Mouse (Mus musculus) heart, embryonic 14.5 days (tissue): ENCODE data around the gene Casz1. TPM values are rescaled to one million over a fixed set of nuclear protein-coding genes. Genes with fewer than 3 reads are reported as not detected.

Experiments
- ATAC-seq: fragments of 200-750 bp; cut with Nextera tagmentation; 2 replicates; pipeline ENCODE4 v1.8.0; 2017; ENCODE audit warnings: low read depth, moderate TSS enrichment; ENCODE audit not compliant: insufficient number of reproducible peaks, insufficient read depth, low FRiP score
- H3K27ac ChIP-seq, 2 experiments: fragments of 200-500 bp in 1 of 2; fragments of 300-500 bp in 1 of 2; sonication (generic) in 1 of 2; replicated peaks in 1 of 2; 2 replicates each; pipeline ENCODE4 v1.5.1; 2012 to 2014; ENCODE audit warnings: low read depth in 2 of 2, low read length in 2 of 2, control low read depth in 1 of 2, mild to moderate bottlenecking in 1 of 2, mixed read lengths in 1 of 2; ENCODE audit not compliant: control insufficient read depth in 1 of 2, insufficient read depth in 1 of 2
- H3K27me3 ChIP-seq: fragments of 300-500 bp; sonication (generic); 2 replicates; pipeline ENCODE4 v1.6.1; 2014; ENCODE audit warnings: mild to moderate bottlenecking, low read length, control low read depth; ENCODE audit not compliant: control insufficient read depth, insufficient read depth
- H3K36me3 ChIP-seq: fragments of 300-500 bp; sonication (generic); 2 replicates; pipeline ENCODE4 v1.6.1; 2014; ENCODE audit warnings: mild to moderate bottlenecking, control low read depth, low read length, mixed read lengths; ENCODE audit not compliant: control insufficient read depth, insufficient read depth
- H3K4me1 ChIP-seq, 2 experiments: fragments of 200-500 bp in 1 of 2; fragments of 300-500 bp in 1 of 2; sonication (generic) in 1 of 2; 2 replicates each; pipeline ENCODE4 v1.6.1; 2012 to 2014; ENCODE audit warnings: low read length in 2 of 2, control low read depth in 1 of 2, mixed read lengths in 1 of 2; ENCODE audit not compliant: control insufficient read depth in 2 of 2, insufficient read depth in 2 of 2
- H3K4me2 ChIP-seq: fragments of 300-500 bp; sonication (generic); 2 replicates; pipeline ENCODE4 v1.6.1; 2014; ENCODE audit warnings: mild to moderate bottlenecking, low read length
- H3K4me3 ChIP-seq, 2 experiments: fragments of 200-500 bp in 1 of 2; fragments of 300-500 bp in 1 of 2; sonication (generic) in 1 of 2; 2 replicates each; pipeline ENCODE4 v1.5.1; 2012 to 2014; ENCODE audit warnings: low read length in 2 of 2, mild to moderate bottlenecking in 2 of 2, control low read depth in 1 of 2, low read depth in 1 of 2, moderate library complexity in 1 of 2; ENCODE audit not compliant: control insufficient read depth in 1 of 2, insufficient read depth in 1 of 2
- H3K9ac ChIP-seq: fragments of 300-500 bp; sonication (generic); 2 replicates; pipeline ENCODE4 v1.6.1; 2014; ENCODE audit warnings: mild to moderate bottlenecking, low read length
- H3K9me3 ChIP-seq: fragments of 300-500 bp; sonication (generic); 2 replicates; pipeline ENCODE4 v1.6.1; 2016; ENCODE audit warnings: low read length, control low read depth; ENCODE audit not compliant: control insufficient read depth
- WGBS: fragments of 180-500 bp; shearing (Covaris S2); extraction: QIAGEN DNeasy Blood & Tissue Kit; methylation state at CpG from one replicate; pipeline ENCODE4 v1.1.7; 2014; 5-methylcytosine and 5-hydroxymethylcytosine counted together
- polyA plus RNA-seq: library from polyadenylated mRNA; unstranded; fragments of >200 nt; fragmentation: Nextera tagmentation; extraction: Ambion mirVana; gene quantifications from 2 replicates; pipeline ENCODE4 v1.2.1, GENCODE M21; 2014

The Casz1 gene
- polyA plus RNA-seq, 1 experiment from 2014 or later, result 24.6 TPM

GRCm38 (mm10) chr4:148936111-148936510 lies 131.9 kb downstream of the Casz1 start:
- peak overlapping the region in 1 of 2 experiments; percentile 75; a peak in 1 of 4 replicates for H3K27ac ChIP-seq
- no peak overlapping the region for H3K4me2 ChIP-seq
- 80% methylated on average over 12 of the region's 12 CpGs for WGBS
- H3K9me3 ChIP-seq, result no peaks in the 10 kb centered on the region
- H3K27me3 ChIP-seq, result no peaks in the 10 kb centered on the region
- no peak for ATAC-seq
- peaks cover 36 to 54% of the 10 kb centered on the region in 2 experiments for H3K4me1 ChIP-seq
- no peak overlapping the region for H3K4me3 ChIP-seq
- H3K9ac ChIP-seq, result peak overlapping the region; percentile 62
- H3K36me3 ChIP-seq, result peaks cover 75% of the 10 kb centered on the region

- no peaks in the 10 kb centered on the region for H3K27me3 ChIP-seq
- ATAC-seq, result no peak
- H3K4me2 ChIP-seq, result no peak overlapping the region
- H3K9me3 ChIP-seq, result no peaks in the 10 kb centered on the region
- peaks cover 31 to 51% of the 10 kb centered on the region in 2 experiments for H3K4me1 ChIP-seq
- no peak overlapping the region for H3K27ac ChIP-seq
- H3K9ac ChIP-seq, result no peak overlapping the region
- H3K4me3 ChIP-seq, result no peak overlapping the region
- 87% methylated on average over 12 of the region's 12 CpGs for WGBS
- peaks cover 80% of the 10 kb centered on the region for H3K36me3 ChIP-seq
These were observed 132.5 kb downstream of the Casz1 start for GRCm38 (mm10) chr4:148936727-148937126.

GRCm38 (mm10) chr4:148938546-148938945 lies 134.3 kb downstream of the Casz1 start:
- peaks cover 87% of the 10 kb centered on the region for H3K36me3 ChIP-seq
- H3K4me3 ChIP-seq, result no peak overlapping the region
- H3K9me3 ChIP-seq, result no peaks in the 10 kb centered on the region
- ATAC-seq, result no peak
- no peaks in the 10 kb centered on the region for H3K27me3 ChIP-seq
- H3K4me2 ChIP-seq, result no peak overlapping the region
- no peak overlapping the region; a peak in 1 of 4 replicates for H3K27ac ChIP-seq
- H3K4me1 ChIP-seq, result peaks cover 28 to 40% of the 10 kb centered on the region in 2 experiments
- no peak overlapping the region for H3K9ac ChIP-seq
- WGBS, result 77% methylated on average over 26 of the region's 26 CpGs

GRCm38 (mm10) chr4:148940674-148941211 lies 136.5 kb downstream of the Casz1 start:
- peak overlapping the region; percentile 44 for H3K9ac ChIP-seq
- WGBS, result 13% methylated on average over 25 of the region's 25 CpGs
- H3K27me3 ChIP-seq, result no peaks in the 10 kb centered on the region
- H3K4me1 ChIP-seq, result peaks cover 14 to 21% of the 10 kb centered on the region in 2 experiments
- ATAC-seq, result peak; percentile 77
- no peak overlapping the region for H3K4me3 ChIP-seq
- peak overlapping the region; percentile 42 to 75 for H3K27ac ChIP-seq
- H3K4me2 ChIP-seq, result peak overlapping the region; percentile 40
- no peaks in the 10 kb centered on the region for H3K9me3 ChIP-seq
- peaks cover 87% of the 10 kb centered on the region for H3K36me3 ChIP-seq

- no peaks in the 10 kb centered on the region for H3K27me3 ChIP-seq
- H3K4me1 ChIP-seq, result peaks cover 13 to 23% of the 10 kb centered on the region in 2 experiments
- no peak overlapping the region for H3K4me3 ChIP-seq
- peaks cover 87% of the 10 kb centered on the region for H3K36me3 ChIP-seq
- ATAC-seq, result no peak
- no peak overlapping the region for H3K4me2 ChIP-seq
- WGBS, result 61% methylated on average over 11 of the region's 11 CpGs
- no peak overlapping the region for H3K9ac ChIP-seq
- no peaks in the 10 kb centered on the region for H3K9me3 ChIP-seq
- H3K27ac ChIP-seq, result no peak overlapping the region
These were observed 137.1 kb downstream of the Casz1 start for GRCm38 (mm10) chr4:148941321-148941720.

- ATAC-seq, result no peak
- H3K4me3 ChIP-seq, result no peak overlapping the region
- peaks cover 13 to 27% of the 10 kb centered on the region in 2 experiments for H3K4me1 ChIP-seq
- 44% methylated on average over 5 of the region's 5 CpGs for WGBS
- no peak overlapping the region for H3K4me2 ChIP-seq
- H3K27me3 ChIP-seq, result no peaks in the 10 kb centered on the region
- H3K9me3 ChIP-seq, result no peaks in the 10 kb centered on the region
- H3K27ac ChIP-seq, result no peak overlapping the region
- no peak overlapping the region for H3K9ac ChIP-seq
- H3K36me3 ChIP-seq, result peaks cover 87% of the 10 kb centered on the region
These were observed 138.9 kb downstream of the Casz1 start for GRCm38 (mm10) chr4:148943099-148943498.

- Histone ChIP-seq H3K9ac (no peak overlapping the region), H3K27me3 (no peaks in the 10 kb centered on the region), H3K9me3 (no peaks in the 10 kb centered on the region), H3K27ac (no peak overlapping the region), H3K36me3 (peaks cover 90% of the 10 kb centered on the region), H3K4me2 (no peak overlapping the region), H3K4me3 (no peak overlapping the region), H3K4me1 (peaks cover 8 to 21% of the 10 kb centered on the region in 2 experiments)
- WGBS, result 55% methylated on average over 4 of the region's 4 CpGs
- ATAC-seq, result no peak
These were observed 141.2 kb downstream of the Casz1 start for GRCm38 (mm10) chr4:148945476-148945881.

GRCm38 (mm10) chr4:148946071-148946470 lies 141.8 kb downstream of the Casz1 start:
- Histone ChIP-seq H3K4me3 (no peak overlapping the region), H3K4me2 (no peak overlapping the region), H3K4me1 (peaks cover 10 to 22% of the 10 kb centered on the region in 2 experiments), H3K36me3 (peaks cover 91% of the 10 kb centered on the region), H3K9ac (no peak overlapping the region), H3K27me3 (0 out of 2 replicates have a peak, but pooled peaks cover 2% of the 10 kb centered on the region), H3K27ac (no peak overlapping the region), H3K9me3 (no peaks in the 10 kb centered on the region)
- ATAC-seq, result no peak
- 82% methylated on average over 8 of the region's 8 CpGs for WGBS
